Mouse (Mus musculus) MEL (cell line): ENCODE results near the gene Rsg1. TPM values are rescaled to one million over a fixed set of nuclear protein-coding genes. Genes with fewer than 3 reads are reported as not detected.
A peak's percentile ranks its signal among the peaks of the same experiment; 100 is the strongest.

Experiments used
- DNase-seq: peaks from one replicate; pipeline ENCODE4 v3.0.0; 2011; ENCODE audit warnings: low read depth, low spot score
- H3K27ac ChIP-seq: 2 replicates; pipeline ENCODE4 v1.5.1; 2012; ENCODE audit warnings: low read depth, mild to moderate bottlenecking, control low read depth, low read length, moderate library complexity; ENCODE audit not compliant: control insufficient read depth
- H3K27me3 ChIP-seq, 2 experiments: fragments of 150-350 bp in 1 of 2; sonication (generic) in 1 of 2; 2 replicates each; pipeline ENCODE4 v1.6.1; 2012; ENCODE audit warnings: low read length in 2 of 2, mild to moderate bottlenecking in 2 of 2, improper control_type of control experiment in 1 of 2, moderate library complexity in 1 of 2; ENCODE audit not compliant: insufficient read depth in 2 of 2, control insufficient read depth in 1 of 2
- H3K36me3 ChIP-seq, 2 experiments: 2 replicates each; pipeline ENCODE4 v1.6.1; 2012 to 2014; ENCODE audit warnings: low read length in 2 of 2, improper control_type of control experiment in 1 of 2, inconsistent platforms in 1 of 2, mild to moderate bottlenecking in 1 of 2; ENCODE audit not compliant: insufficient read depth in 2 of 2, control insufficient read depth in 1 of 2
- H3K4me1 ChIP-seq, 2 experiments: fragments of 150-350 bp in 1 of 2; sonication (generic) in 1 of 2; 2 replicates each; pipeline ENCODE4 v1.6.1; 2012; ENCODE audit warnings: low read length in 2 of 2, improper control_type of control experiment in 1 of 2, mild to moderate bottlenecking in 1 of 2; ENCODE audit not compliant: insufficient read depth in 2 of 2, control insufficient read depth in 1 of 2
- H3K4me3 ChIP-seq, 2 experiments: fragments of 150-350 bp in 1 of 2; sonication (generic) in 1 of 2; 2 replicates each; pipeline ENCODE4 v1.5.1; 2012; ENCODE audit warnings: low read depth in 2 of 2, low read length in 2 of 2, mild to moderate bottlenecking in 2 of 2, moderate library complexity in 2 of 2, control low read depth in 1 of 2, improper control_type of control experiment in 1 of 2; ENCODE audit not compliant: control insufficient read depth in 1 of 2, insufficient read depth in 1 of 2
- H3K79me2 ChIP-seq: 2 replicates; pipeline ENCODE4 v1.6.1; 2012; ENCODE audit warnings: mild to moderate bottlenecking, low read length, moderate library complexity; ENCODE audit not compliant: control insufficient read depth, poor library complexity, insufficient read depth
- H3K9ac ChIP-seq: 2 replicates; pipeline ENCODE4 v1.6.1; 2012; ENCODE audit warnings: low read depth, mild to moderate bottlenecking, control low read depth, low read length, moderate library complexity; ENCODE audit not compliant: control insufficient read depth, poor library complexity, severe bottlenecking
- H3K9me3 ChIP-seq: fragments of 150-350 bp; sonication (generic); replicated peaks from 2 replicates; pipeline ENCODE4 v1.6.1; 2012; ENCODE audit warnings: mild to moderate bottlenecking, low read length, improper control_type of control experiment, moderate library complexity; ENCODE audit not compliant: insufficient read depth
- CTCF ChIP-seq, 3 experiments: IDR thresholded peaks in 2 of 3; conservative IDR thresholded peaks in 1 of 3; 2 replicates each; pipeline ENCODE4 v1.5.1; 2011 to 2012; ENCODE audit warnings: low read length in 3 of 3, low read depth in 2 of 3, mild to moderate bottlenecking in 2 of 3, improper control_type of control experiment in 1 of 3, inconsistent platforms in 1 of 3, mixed read lengths in 1 of 3, moderate library complexity in 1 of 3; ENCODE audit not compliant: control insufficient read depth in 1 of 3, insufficient read depth in 1 of 3, poor library complexity in 1 of 3, severe bottlenecking in 1 of 3
- E2F4 ChIP-seq: IDR thresholded peaks from 2 replicates; pipeline ENCODE4 v1.6.1; 2011; ENCODE audit warnings: low read depth, low read length, improper control_type of control experiment, borderline replicate concordance
- GABPA ChIP-seq: IDR thresholded peaks from 2 replicates; pipeline ENCODE4 v1.6.1; 2012; ENCODE audit warnings: low read depth, mild to moderate bottlenecking, inconsistent platforms, low read length, improper control_type of control experiment, moderate library complexity
- MAFK ChIP-seq: IDR thresholded peaks from 2 replicates; pipeline ENCODE4 v1.6.1; 2011; ENCODE audit warnings: low read depth, mild to moderate bottlenecking, low read length, improper control_type of control experiment, borderline replicate concordance
- MAX ChIP-seq: IDR thresholded peaks from 2 replicates; pipeline ENCODE4 v1.6.1; 2011; ENCODE audit warnings: low read length, improper control_type of control experiment
- MAZ ChIP-seq: IDR thresholded peaks from 2 replicates; pipeline ENCODE4 v1.6.1; 2012; ENCODE audit warnings: low read depth, mild to moderate bottlenecking, inconsistent platforms, low read length, improper control_type of control experiment
- MXI1 ChIP-seq: IDR thresholded peaks from 2 replicates; pipeline ENCODE4 v1.6.1; 2011; ENCODE audit warnings: mild to moderate bottlenecking, low read depth, low read length, improper control_type of control experiment
- MYC ChIP-seq: IDR thresholded peaks from 2 replicates; pipeline ENCODE4 v1.6.1; 2011; ENCODE audit warnings: low read depth, mild to moderate bottlenecking, low read length, improper control_type of control experiment, moderate library complexity
- POLR2AphosphoS2 ChIP-seq: IDR thresholded peaks from 2 replicates; pipeline ENCODE4 v1.6.1; 2011; ENCODE audit warnings: low read length, improper control_type of control experiment
- RAD21 ChIP-seq: IDR thresholded peaks from 2 replicates; pipeline ENCODE4 v1.6.1; 2011; ENCODE audit warnings: mild to moderate bottlenecking, low read depth, low read length, improper control_type of control experiment
- SIN3A ChIP-seq: IDR thresholded peaks from 2 replicates; pipeline ENCODE4 v1.6.1; 2012; ENCODE audit warnings: low read length, improper control_type of control experiment, inconsistent platforms
- SMC3 ChIP-seq: IDR thresholded peaks from 2 replicates; pipeline ENCODE4 v1.6.1; 2011; ENCODE audit warnings: low read depth, low read length, improper control_type of control experiment
- TBP ChIP-seq: IDR thresholded peaks from 2 replicates; pipeline ENCODE4 v1.8.0; 2011; ENCODE audit warnings: low read depth, low read length, improper control_type of control experiment
- UBTF ChIP-seq: IDR thresholded peaks from 2 replicates; pipeline ENCODE4 v1.6.1; 2012; ENCODE audit warnings: low read depth, mild to moderate bottlenecking, inconsistent platforms, low read length, improper control_type of control experiment, moderate library complexity, borderline replicate concordance; ENCODE audit not compliant: insufficient read depth
- USF1 ChIP-seq: IDR thresholded peaks from 2 replicates; pipeline ENCODE4 v1.6.1; 2014; ENCODE audit warnings: low read depth, mild to moderate bottlenecking, inconsistent platforms, low read length, improper control_type of control experiment, moderate library complexity
- ZMIZ1 ChIP-seq: IDR thresholded peaks from 2 replicates; pipeline ENCODE4 v1.6.1; 2012; ENCODE audit warnings: low read depth, mild to moderate bottlenecking, inconsistent platforms, low read length, improper control_type of control experiment, moderate library complexity
- ZNF384 ChIP-seq: IDR thresholded peaks from 2 replicates; pipeline ENCODE4 v1.6.1; 2012; ENCODE audit warnings: low read depth, mild to moderate bottlenecking, inconsistent platforms, low read length, improper control_type of control experiment
- polyA plus RNA-seq, 2 experiments: library from polyadenylated mRNA; stranded (reverse) in 1 of 2; unstranded in 1 of 2; fragments of >175 nt in 1 of 2; fragments of >200 nt in 1 of 2; gene quantifications; 2 replicates each; pipeline versions ENCODE4 v1.2.1 to v1.2.4; 2012; ENCODE audit warnings: low replicate concordance in 2 of 2, low read depth in 1 of 2; ENCODE audit not compliant: insufficient read length in 2 of 2, insufficient read depth in 1 of 2, missing spikeins in 1 of 2
- total RNA-seq: library from RNA; depleted of rRNA; stranded (reverse); fragments of 300-350 nt; gene quantifications from 2 replicates; pipeline ENCODE4 v1.2.3, GENCODE M21; 2012

Rsg1 gene
- total and polyA plus RNA-seq, 3 experiments, result 4.8 to 5.8 TPM; not detected in 1

DNA sequence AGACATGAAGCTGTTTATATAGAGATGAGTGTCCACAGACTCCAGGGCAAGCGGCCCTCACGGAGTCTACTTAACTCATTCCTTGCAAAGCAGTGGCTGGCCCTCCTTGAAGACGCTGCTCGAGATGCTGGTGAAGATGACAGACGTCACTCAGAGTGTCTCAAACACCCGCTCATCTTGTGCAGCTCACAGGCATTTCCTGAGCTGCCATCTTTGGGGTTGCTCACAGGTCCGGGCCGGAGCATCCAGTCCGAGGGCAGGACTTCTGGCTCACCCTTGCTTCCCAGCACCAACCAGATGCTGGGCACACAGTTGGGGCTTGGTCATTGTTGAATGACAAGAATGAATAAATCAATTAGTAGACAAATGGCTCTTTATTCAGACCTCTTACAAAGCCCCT lies 864 bp upstream of the Rsg1 start:
- H3K27ac ChIP-seq, result no peak overlapping the region
- no peak for TF ChIP-seq E2F4
- TF ChIP-seq MAFK, result no peak
- TF ChIP-seq, all 39 proteins: peak for 0
- H3K9me3 ChIP-seq, result no peaks in the 10 kb centered on the region
- H3K4me3 ChIP-seq, result no peak overlapping the region
- DNase-seq, result no peak
- H3K36me3 ChIP-seq, result peaks cover 0 to 2% of the 10 kb centered on the region in 2 experiments; a peak in 1 of 4 replicates
- no peaks in the 10 kb centered on the region; the same call in 1 of the 2 replicates for H3K79me2 ChIP-seq
- no peaks in the 10 kb centered on the region for H3K27me3 ChIP-seq
- peaks cover 0 to 8% of the 10 kb centered on the region in 2 experiments; a peak in 1 of 4 replicates for H3K4me1 ChIP-seq
- H3K9ac ChIP-seq, result no peak overlapping the region

DNA sequence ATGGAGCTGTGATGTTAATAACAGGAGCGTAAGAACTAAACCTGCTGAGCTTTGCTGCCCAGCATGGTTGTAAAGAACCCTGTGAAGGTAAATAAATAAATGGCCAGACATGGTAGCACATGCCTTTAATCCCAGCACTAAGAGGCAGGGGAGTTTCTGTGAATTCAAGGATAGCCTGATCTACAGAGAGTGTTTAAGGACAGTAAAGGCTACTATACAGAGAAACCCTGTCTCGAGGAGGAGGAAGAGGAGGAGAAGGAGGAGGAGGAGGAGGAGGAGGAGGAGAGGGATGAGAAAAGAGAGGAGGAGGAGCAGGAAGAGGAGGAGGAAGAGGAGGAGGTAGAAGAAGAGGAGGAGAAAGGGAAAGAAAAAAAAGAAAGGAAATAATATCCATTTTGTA lies 414 bp upstream of the Rsg1 start:
- Histone ChIP-seq H3K9ac (peak overlapping the region; percentile 60), H3K4me1 (peaks cover 0 to 8% of the 10 kb centered on the region in 2 experiments; a peak in 1 of 4 replicates), H3K4me3 (peak overlapping the region; percentile 75 to 89), H3K79me2 (no peaks in the 10 kb centered on the region; the same call in 1 of the 2 replicates), H3K27ac (peak overlapping the region; percentile 40), H3K36me3 (peaks cover 0 to 2% of the 10 kb centered on the region in 2 experiments; a peak in 1 of 4 replicates), H3K27me3 (no peaks in the 10 kb centered on the region), H3K9me3 (no peaks in the 10 kb centered on the region)
- no peak for DNase-seq
- TF ChIP-seq RAD21, result no peak
- no peak for TF ChIP-seq POLR2AphosphoS2
- no peak for TF ChIP-seq MXI1
- TF ChIP-seq SIN3A, result no peak
- TF ChIP-seq CTCF (IDR thresholded peaks at IDR 0.05 in 2 of 3, conservative IDR thresholded peaks at IDR 0.05 in 1 of 3; ENCODE audit: control insufficient read depth in 1 of 3, insufficient read depth in 1 of 3, low read depth in 2 of 3, low read length in 3 of 3, poor library complexity in 1 of 3, severe bottlenecking in 1 of 3), result no peak
- TF ChIP-seq E2F4, result no peak
- peak; percentile 74; the same call in 1 of the 2 replicates for TF ChIP-seq ZNF384

DNA sequence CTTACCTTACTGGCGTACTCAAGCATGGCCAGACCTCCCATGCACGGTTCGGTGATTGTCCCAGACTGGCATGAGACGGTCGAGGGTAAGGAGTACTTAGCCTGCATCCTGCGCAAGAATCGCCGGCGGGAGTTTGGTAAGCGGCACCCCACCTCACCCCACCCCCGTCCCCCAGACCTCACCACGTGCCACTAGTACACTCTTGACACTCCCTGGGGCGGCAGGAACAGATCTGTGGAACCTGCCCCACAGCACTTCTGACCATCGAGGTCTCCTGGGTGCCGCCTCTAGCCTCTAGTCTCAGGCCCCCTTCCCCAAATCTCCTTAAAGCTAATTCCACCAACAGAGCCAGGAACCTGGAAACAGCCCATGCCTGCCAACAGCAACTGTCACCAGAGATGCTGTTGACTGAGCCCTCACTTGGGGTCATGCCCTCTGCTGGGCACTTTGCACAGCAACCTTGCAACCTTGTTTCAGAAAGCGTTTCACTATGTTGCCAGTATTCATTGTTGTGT lies 638 bp downstream of the Rsg1 start:
- peak; percentile 79 for DNase-seq
- peak overlapping the region; percentile 75 to 89 for H3K4me3 ChIP-seq
- peaks cover 0 to 2% of the 10 kb centered on the region in 2 experiments; a peak in 1 of 4 replicates for H3K36me3 ChIP-seq
- TF ChIP-seq MXI1, result peak; percentile 82
- no peak for TF ChIP-seq GABPA
- peak; percentile 67 for TF ChIP-seq SIN3A
- TF ChIP-seq RAD21, result peak; percentile 24
- peak; percentile 77 for TF ChIP-seq MAX
- peak; percentile 62 for TF ChIP-seq SMC3
- no peak for TF ChIP-seq UBTF
- TF ChIP-seq TBP, result no peak
- TF ChIP-seq CTCF (IDR thresholded peaks at IDR 0.05 in 2 of 3, conservative IDR thresholded peaks at IDR 0.05 in 1 of 3; ENCODE audit: control insufficient read depth in 1 of 3, insufficient read depth in 1 of 3, low read depth in 2 of 3, low read length in 3 of 3, poor library complexity in 1 of 3, severe bottlenecking in 1 of 3), result peak; percentile 53 to 74 (median 72)
- peak; percentile 48; the same call in 1 of the 2 replicates for TF ChIP-seq MYC
- TF ChIP-seq USF1, result peak; percentile 41; the same call in 1 of the 2 replicates
- TF ChIP-seq MAZ, result 0 out of 2 replicates have a peak, but pooled peaks have one; percentile 38
- no peak for TF ChIP-seq ZMIZ1
- H3K9me3 ChIP-seq, result no peaks in the 10 kb centered on the region
- peak overlapping the region; percentile 69 for H3K9ac ChIP-seq
- H3K4me1 ChIP-seq, result peaks cover 0 to 8% of the 10 kb centered on the region in 2 experiments; a peak in 1 of 4 replicates
- peak overlapping the region; percentile 20; the same call in 1 of the 2 replicates for H3K27ac ChIP-seq
- H3K27me3 ChIP-seq, result no peaks in the 10 kb centered on the region
- no peaks in the 10 kb centered on the region; the same call in 1 of the 2 replicates for H3K79me2 ChIP-seq
